Mouse (Mus musculus) embryo, embryonic 11 days (tissue): ENCODE data around the gene Capza1.

Experiments
- DNase-seq: peaks from one replicate; pipeline ENCODE4 v3.0.0-alpha.2; 2015

Capza1 gene

DNA sequence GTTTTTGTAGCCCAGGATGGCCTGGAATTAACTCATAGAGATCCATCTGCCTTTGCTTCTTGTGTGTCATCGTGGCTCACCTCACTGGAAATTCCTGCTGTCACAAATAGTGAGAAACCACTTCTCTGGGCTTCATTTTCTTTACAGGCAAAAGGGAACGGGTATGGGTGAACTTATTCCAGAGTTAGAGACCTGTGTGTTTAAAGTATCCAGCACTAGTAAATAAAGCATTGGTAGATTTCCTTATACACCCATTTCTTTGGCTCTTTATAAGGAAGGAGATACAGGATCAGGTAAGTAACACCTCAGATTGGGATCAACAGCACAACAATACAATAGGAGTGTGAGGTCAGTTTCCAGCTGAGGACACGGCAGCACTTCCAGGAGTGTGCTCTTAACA lies 76.2 kb downstream of the Capza1 start, which contains the start of gene Rhoc:
Gene Rhoc (plus strand): TSS at position 301 of the 400 bp plus-strand sequence.
- no peak for DNase-seq

- DNase-seq, result no peak
Observed at GRCm38 (mm10) chr3:104785284-104785683, 79.0 kb downstream of the Capza1 start.

- DNase-seq, result no peak
Observed at GRCm38 (mm10) chr3:104783971-104784500, 80.3 kb downstream of the Capza1 start.

GRCm38 (mm10) chr3:104782061-104782681 lies 82.1 kb downstream of the Capza1 start:
- no peak for DNase-seq

- DNase-seq, result peak; percentile 32
Observed at GRCm38 (mm10) chr3:104781471-104781903, 82.8 kb downstream of the Capza1 start, which contains the start of gene Fam19a3. Gene Fam19a3 (minus strand): TSS chr3:104781840.

- DNase-seq, result peak; percentile 76
Observed at GRCm38 (mm10) chr3:104780561-104781420, 83.5 kb downstream of the Capza1 start, which contains the start of gene Ppm1j. Gene Ppm1j (plus strand): TSS chr3:104781056.

DNA sequence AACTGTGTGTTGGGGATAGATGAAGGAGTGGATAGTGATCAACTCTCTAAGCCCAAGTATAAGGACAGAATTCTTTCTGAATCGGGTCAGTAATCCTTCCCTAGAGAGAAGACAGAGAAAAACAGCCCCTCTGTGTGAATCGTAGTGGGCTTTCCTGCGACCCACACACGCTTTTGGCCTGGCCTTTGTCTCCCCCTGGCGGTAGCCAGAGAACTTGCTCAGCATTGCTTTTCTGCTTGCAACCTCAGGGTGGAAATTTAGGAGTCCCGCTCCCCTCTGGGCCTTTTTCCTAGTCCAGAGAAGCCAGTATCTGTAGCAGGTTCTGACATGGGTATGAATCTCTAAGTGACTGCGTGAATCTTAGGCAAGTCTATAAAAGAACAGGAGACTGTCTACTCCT lies 84.4 kb downstream of the Capza1 start:
- peak; percentile 81 for DNase-seq

DNA sequence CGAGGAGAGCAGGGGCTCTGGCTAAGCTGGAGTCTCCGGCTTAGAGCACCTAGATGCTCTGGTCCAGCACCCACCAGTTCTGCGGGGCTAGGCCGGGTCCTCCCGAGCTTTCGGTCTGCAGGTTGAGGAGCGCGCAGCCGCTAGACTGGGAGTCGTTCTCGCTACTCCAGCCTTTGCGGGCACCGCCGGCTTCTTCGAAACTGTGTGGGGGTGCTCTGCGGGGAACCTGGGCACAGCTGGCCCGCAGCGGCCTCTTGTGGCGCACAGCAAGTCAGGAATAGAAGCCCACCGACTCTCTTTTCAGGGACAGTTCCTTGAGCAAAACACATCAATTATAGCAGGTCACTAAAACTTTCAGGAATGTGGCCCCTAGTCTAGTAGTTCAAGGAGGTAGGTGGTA lies 87.0 kb downstream of the Capza1 start:
- DNase-seq, result peak; percentile 84

GRCm38 (mm10) chr3:104773301-104773700 lies 91.0 kb downstream of the Capza1 start:
- no peak for DNase-seq
